Mouse (Mus musculus) kidney, adult 18-20 months (tissue): ENCODE results near the gene Grip1.

ENCODE experiments used
- DNase-seq: peaks from one replicate; pipeline ENCODE4 v3.0.0; 2021

The Grip1 gene

GRCm38 (mm10) chr10:119998475-119998874 is 544.8 kb downstream of the Grip1 start:
- DNase-seq: no peak

GRCm38 (mm10) chr10:120002149-120002548 is 548.5 kb downstream of the Grip1 start:
- DNase-seq: no peak

- DNase-seq: no peak
Measured at GRCm38 (mm10) chr10:120004096-120004495, 550.5 kb downstream of the Grip1 start.

- no peak for DNase-seq
Measured at GRCm38 (mm10) chr10:120005581-120005980, 552.0 kb downstream of the Grip1 start.

DNA sequence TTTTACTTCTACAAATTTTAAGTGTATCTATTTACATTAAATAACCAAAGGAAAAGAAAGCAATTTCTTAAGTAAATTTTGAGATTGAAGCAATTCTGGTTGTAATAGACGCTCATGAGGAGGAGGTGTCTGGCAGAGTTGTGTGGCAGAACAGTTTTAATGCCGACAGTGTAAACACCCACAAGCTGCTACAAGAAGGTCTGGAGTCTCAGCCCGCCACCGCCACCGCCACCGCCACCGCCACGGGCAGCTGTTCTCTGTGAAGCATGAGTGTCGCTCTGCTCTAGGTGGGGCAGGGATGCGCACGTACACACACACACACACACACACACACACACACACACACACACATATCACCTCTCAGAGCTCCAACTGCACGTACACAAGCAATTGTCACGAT is 558.7 kb downstream of the Grip1 start:
- no peak for DNase-seq

GRCm38 (mm10) chr10:120015117-120015516 is 561.5 kb downstream of the Grip1 start:
- DNase-seq: no peak

- no peak for DNase-seq
Measured at GRCm38 (mm10) chr10:120026437-120026836, 572.8 kb downstream of the Grip1 start.

GRCm38 (mm10) chr10:120030901-120031300 is 577.3 kb downstream of the Grip1 start:
- no peak for DNase-seq

DNA sequence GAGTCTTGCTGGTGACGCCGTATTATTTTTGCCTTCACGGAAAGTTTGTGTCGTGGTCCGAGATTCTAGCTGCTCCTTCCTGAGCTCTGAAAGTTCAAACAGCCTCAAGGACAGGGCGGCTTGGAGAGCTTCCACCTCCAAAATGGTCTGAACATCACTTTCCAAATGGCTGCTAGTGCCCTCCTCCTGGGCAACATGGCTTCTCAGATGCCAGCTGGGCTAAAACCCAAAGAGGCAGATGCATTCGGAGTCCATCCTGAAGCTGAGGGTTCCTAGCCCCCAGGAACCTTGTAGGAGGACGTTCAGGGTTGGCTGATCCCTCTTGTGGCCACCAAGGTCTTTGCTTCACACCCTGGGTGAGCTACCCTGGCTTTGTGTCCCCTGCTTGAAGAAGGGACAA is 577.7 kb downstream of the Grip1 start:
- DNase-seq: no peak

GRCm38 (mm10) chr10:120033866-120034265 is 580.2 kb downstream of the Grip1 start:
- no peak for DNase-seq

DNA sequence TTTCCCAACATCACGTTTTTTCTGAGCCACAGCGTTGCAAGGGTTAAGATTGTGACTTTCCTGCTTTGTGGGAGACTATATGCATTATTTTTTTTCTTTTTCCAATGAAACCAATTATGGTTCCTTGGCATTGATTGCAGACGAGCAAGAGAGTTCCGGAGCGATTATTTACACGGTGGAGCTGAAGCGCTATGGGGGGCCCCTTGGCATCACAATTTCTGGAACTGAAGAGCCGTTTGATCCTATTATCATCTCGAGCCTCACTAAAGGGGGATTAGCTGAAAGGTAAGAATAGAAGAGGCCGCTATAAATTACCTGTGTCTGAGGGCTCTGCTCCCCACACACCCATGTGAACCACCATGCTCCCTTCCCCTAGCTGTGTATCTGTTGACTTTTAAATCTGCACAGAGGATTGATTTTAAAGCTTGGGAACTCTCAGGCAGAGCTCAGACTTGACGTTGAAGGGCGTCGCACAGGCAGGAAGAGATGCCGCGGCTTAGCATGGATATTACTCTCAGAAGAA is 581.6 kb downstream of the Grip1 start:
- DNase-seq: no peak

GRCm38 (mm10) chr10:120035824-120036223 is 582.2 kb downstream of the Grip1 start:
- DNase-seq: no peak

GRCm38 (mm10) chr10:120038194-120038593 is 584.6 kb downstream of the Grip1 start:
- DNase-seq: no peak

GRCm38 (mm10) chr10:120044237-120044636 is 590.6 kb downstream of the Grip1 start:
- DNase-seq: no peak

DNA sequence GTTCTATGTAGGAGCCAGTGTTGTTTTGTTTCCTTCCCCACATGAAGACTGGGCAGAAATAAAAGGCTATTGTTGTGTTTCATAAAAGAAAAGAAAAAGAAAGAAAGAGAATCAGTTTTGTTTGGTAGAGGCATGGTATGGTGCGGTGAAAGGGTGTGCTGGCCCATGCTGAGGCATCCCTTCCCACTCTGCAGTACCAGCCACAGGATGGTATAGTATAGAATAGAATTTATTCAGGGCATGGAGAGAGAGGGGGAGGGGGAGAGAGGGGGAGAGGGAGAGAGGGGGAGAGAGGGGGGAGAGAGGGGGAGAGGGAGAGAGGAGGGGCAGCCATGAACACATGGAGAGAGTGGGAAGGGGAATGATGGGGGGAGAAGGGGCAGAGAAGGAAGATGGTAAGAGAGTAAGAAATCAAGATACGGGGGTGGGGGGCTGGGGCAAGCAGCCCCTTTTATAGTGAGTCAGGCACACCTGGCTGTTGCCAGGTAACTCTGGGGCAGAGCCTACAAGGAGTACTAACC is 591.1 kb downstream of the Grip1 start:
- DNase-seq: no peak

GRCm38 (mm10) chr10:120060579-120061237 is 607.1 kb downstream of the Grip1 start:
- DNase-seq: no peak

- no peak for DNase-seq
Measured at GRCm38 (mm10) chr10:120061238-120062130, 607.9 kb downstream of the Grip1 start.

DNA sequence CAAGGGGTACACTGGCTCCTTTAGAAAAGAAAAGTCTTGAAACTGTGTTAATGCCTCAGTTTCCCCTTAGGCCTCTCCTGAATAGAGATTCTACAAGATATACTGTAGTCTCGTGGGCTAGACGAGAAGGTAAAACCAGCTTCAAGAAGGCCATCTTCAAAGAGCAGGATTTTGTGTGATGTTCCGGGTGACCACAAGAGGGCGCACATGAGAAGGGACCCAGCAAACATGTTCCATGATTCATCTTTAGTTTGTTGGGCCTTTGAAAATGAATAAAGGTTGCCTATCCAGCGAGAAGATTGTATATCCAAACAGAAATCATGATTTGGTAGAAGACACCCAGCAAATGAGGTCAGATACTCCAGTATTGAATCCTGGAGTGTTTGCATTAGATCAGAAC is 610.8 kb downstream of the Grip1 start:
- DNase-seq: peak; percentile 56

DNA sequence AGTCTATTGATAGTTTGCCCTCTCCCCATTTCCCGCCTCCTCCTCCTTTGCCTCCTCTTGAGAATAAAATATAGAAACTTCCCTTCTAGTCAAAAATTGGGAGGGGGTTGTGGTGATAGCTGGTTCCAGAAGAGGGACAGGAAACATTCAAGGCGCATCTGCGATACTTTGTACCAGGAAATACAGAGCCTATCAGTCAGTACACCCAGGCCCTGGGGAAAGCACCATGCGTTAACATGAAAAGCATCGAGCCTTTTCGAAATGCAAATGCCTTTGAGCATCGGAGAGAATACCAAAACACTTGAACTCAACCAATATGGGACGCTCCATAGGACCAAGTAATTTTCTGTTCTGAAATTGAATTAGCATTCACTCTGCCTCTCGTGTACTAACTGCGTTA is 612.7 kb downstream of the Grip1 start:
- no peak for DNase-seq

DNA sequence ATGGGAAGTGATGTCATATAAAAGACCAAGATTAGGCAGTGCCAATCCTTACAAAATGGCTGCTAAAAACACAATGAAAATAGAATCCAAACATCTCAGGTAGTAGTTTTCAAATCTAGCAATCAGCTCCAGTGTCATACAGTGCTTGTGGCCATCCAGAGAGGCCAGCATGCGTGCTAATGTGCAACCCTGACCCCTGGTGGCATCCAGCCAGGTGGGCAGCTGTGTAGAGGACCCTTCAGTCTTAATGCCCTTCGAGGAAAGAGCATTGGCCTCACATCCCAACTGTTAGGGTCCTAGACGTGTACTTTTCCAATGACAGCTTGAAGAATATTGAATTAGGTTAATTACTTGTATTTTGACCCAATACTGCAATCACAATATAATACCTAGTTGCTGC is 624.2 kb downstream of the Grip1 start:
- no peak for DNase-seq

- DNase-seq: no peak
Measured at GRCm38 (mm10) chr10:120092548-120092947, 638.9 kb downstream of the Grip1 start.

GRCm38 (mm10) chr10:120095136-120095535 is 641.5 kb downstream of the Grip1 start:
- no peak for DNase-seq

DNA sequence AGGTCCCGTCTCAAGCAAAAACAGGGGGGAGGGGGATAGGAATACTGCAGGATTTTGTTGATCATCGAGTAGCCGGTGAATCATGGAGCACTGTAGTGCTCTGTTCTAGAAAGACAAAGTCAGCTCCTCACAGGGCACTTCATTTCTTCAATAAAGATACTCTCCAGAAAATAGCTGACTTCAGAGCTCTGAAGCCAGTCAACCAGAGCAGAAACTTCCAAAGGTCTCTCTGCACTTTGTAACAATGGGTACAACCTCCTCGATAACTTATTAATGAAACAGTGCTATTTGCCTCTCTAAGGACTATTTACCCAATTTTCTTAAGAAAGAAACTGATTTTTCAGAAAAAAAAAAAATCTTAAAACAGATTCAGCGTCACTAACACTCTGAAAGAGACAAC is 642.1 kb downstream of the Grip1 start:
- DNase-seq: no peak

DNA sequence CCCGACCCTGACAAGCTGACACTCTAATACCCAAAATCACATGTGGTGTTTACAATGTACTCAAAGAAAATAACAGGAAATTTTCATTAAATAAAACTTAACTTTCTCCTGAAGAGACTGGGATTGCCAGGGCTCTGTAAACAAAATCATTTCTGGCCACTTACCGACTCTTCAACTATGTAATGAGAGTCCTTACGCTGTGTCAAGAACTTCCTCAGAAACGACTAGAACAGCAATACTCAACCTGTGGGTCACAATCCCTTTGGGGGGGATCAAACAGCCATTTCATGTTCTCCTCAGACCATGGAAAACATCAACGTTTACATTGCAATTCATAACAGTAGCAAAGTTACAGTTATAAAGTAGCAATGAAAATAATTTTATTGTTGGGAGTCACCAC is 643.9 kb downstream of the Grip1 start:
- DNase-seq: no peak
